Mouse (Mus musculus): ENCODE data around the gene Ntsr2. TPM values are rescaled to one million over a fixed set of nuclear protein-coding genes. Genes with fewer than 3 reads are reported as not detected.

Ntsr2 gene
- polyA plus RNA-seq (2017; shearing (Covaris generic)), result not detected

GRCm38 (mm10) chr12:16653332-16654093, at the start of gene Ntsr2:
Gene Ntsr2 (plus strand): TSS chr12:16653382.

GRCm38 (mm10) chr12:16610936-16611335, 42.2 kb upstream of the Ntsr2 start, which contains the start of gene Lpin1:
Gene Lpin1 (minus strand): TSS chr12:16610966.

Other genes with a start within 250 kb of the Ntsr2 start
- gene Lpin1, start 42.4 kb upstream of the Ntsr2 start, polyA plus RNA-seq (2017; shearing (Covaris generic)), result 26.2 TPM
- gene Greb1, start 147.5 kb downstream of the Ntsr2 start, polyA plus RNA-seq (2017; shearing (Covaris generic)), result 0.17 TPM
- gene E2f6, start 157.6 kb downstream of the Ntsr2 start, polyA plus RNA-seq (2017; shearing (Covaris generic)), result 27.9 TPM
- gene Rock2, start 241.5 kb downstream of the Ntsr2 start, polyA plus RNA-seq (2017; shearing (Covaris generic)), result 42.3 TPM

All from CD4-positive, CD25-positive, alpha-beta regulatory T cell (primary cell).